Mouse (Mus musculus) gastrocnemius, adult 2 months (tissue): ENCODE results near the gene Gm49395. TPM values are rescaled to one million over a fixed set of nuclear protein-coding genes. Genes with fewer than 3 reads are reported as not detected.

Source experiments
- DNase-seq: peaks from one replicate; pipeline ENCODE4 v3.0.0; 2022
- H3K27ac ChIP-seq: fragments of 200-600 bp; 2 replicates; pipeline ENCODE4 v1.8.1; 2022; ENCODE audit warnings: mild to moderate bottlenecking
- H3K4me3 ChIP-seq: fragments of 200-600 bp; 2 replicates; pipeline ENCODE4 v1.8.1; 2022; ENCODE audit warnings: mild to moderate bottlenecking, moderate library complexity
- CTCF ChIP-seq: fragments of 200-600 bp; IDR thresholded peaks from 2 replicates; pipeline ENCODE4 v1.8.1; 2022; ENCODE audit warnings: antibody characterized with exemption, mild to moderate bottlenecking, moderate library complexity
- intact Hi-C: fragments of 180-260 bp; cut with DNase I; formaldehyde crosslinking; loops from one replicate; pipeline ENCODE4 v1.15.1; 2025
- total RNA-seq, 2 experiments: library from RNA; stranded (reverse); gene quantifications; 2 replicates each; pipeline ENCODE4 v1.2.3; 2021

Gene Gm49395
- total RNA-seq, 2 experiments from 2014 or later, result 2.6 to 3.3 TPM

DNA sequence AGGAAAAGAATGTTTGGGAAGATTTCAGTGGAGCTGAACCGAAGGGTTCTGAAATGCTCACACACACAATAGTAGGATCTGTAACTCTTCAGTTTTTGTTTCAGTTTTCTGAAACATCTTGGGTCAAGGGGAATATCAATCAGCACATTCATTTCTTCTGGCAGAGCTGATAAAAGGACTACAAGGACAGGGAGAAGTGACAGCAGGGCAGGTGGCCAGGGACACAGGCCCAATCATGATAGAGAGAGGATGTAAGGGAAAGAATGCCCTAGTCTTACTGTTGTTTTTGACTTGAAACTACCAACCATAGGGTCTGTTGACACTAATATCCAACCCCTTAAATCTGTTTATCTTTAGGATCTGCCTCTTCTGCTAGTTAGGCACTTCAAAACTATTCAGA is 22.8 kb upstream of the Gm49395 start:
- H3K4me3 ChIP-seq, result no peak overlapping the region
- intact Hi-C loops, result no loop called here
- no peak for TF ChIP-seq CTCF
- DNase-seq, result no peak
- peak overlapping the region; percentile 59 for H3K27ac ChIP-seq

- H3K4me3 ChIP-seq, result no peak overlapping the region
- no peak for DNase-seq
- no peak for TF ChIP-seq CTCF
- intact Hi-C loops, result no loop called here
- peak overlapping the region; percentile 56 for H3K27ac ChIP-seq
Observed at GRCm38 (mm10) chr13:115118756-115119155, 17.0 kb upstream of the Gm49395 start.

DNA sequence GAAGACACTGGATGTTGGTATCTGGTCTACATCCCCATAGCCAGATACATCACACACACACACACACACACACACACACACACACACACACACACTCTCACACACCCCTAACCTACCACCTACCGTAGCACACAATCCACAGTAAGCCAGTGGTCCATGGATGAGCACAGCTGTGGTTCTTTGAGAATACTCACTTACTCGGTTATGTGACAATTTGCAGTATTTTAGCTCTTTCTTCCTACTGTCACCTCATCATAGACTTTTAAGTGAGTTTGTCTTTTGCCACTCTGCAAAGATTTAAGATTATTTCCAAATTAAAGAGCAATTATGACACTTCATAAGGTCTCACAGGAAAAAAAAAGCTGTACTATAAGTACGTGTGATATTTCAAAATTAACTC is 16.5 kb upstream of the Gm49395 start:
- intact Hi-C loops, result no loop called here
- TF ChIP-seq CTCF, result no peak
- no peak for DNase-seq
- Histone ChIP-seq H3K4me3 (no peak overlapping the region), H3K27ac (peak overlapping the region; percentile 56)

- no peak for TF ChIP-seq CTCF
- H3K4me3 ChIP-seq, result no peak overlapping the region
- no peak overlapping the region for H3K27ac ChIP-seq
- intact Hi-C loops, result no loop called here
- no peak for DNase-seq
Observed at GRCm38 (mm10) chr13:115116930-115117621, 15.4 kb upstream of the Gm49395 start.

DNA sequence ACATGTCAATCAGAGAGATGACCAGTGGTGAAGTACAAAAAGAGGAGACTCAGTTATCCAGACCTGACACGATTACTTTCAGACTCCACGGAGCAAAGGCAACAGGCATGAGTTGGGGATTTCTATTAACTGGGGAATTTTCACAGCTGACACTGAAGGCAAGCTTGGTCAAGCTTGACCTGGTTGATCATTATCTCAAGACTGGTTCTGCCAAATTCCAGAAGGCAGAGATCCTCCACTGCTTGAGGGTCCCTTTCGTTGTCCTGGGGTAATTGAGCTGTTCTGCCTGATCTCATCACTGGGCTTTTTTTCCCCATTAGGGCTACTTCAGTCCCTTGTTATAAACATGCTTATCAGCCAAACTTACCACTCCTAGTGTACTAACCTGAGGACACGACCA is 7.9 kb upstream of the Gm49395 start:
- Histone ChIP-seq H3K27ac (no peak overlapping the region), H3K4me3 (no peak overlapping the region)
- intact Hi-C loops, result no loop called here
- DNase-seq, result no peak
- TF ChIP-seq CTCF, result no peak

DNA sequence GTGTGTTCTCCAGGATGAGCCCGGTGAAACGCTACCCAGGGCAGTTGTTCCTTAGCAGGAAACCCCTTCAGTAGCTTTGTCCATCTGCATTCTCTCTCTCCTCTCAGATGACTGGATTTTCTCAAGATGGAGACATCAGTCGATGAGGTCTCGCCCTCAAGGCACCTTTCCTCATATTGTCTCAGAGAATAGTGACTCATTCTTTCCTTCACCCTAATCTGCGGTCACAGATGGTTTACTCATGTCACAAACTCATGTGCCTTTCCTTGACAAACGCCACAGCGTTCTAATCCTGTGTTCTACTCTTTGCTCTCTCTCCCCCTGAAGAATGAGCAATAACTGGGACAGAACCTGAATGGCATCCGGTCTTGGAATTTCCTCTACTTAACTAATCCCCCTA is 5.7 kb upstream of the Gm49395 start:
- no peak for TF ChIP-seq CTCF
- peak overlapping the region; percentile 73 for H3K27ac ChIP-seq
- intact Hi-C loops, result no loop called here
- no peak for DNase-seq
- H3K4me3 ChIP-seq, result no peak overlapping the region

DNA sequence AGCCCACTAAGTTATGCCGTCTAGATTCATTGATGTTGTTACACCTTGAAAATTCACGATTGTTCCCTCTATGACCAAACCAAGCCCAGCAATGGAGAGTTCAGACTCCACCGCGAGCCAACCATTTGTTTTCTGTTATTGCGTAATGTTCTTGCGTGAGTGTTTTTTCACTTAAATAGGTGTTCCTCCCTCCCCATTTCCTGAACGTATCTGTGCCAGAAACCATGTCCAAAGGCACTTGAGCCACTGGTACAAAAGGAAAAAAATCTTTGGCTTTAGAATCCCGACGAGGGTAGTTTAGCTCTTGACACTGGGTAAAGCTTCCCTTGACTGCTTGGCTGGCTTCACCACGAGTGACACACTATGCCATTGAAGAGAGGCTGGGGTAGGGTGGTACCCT is 4.5 kb upstream of the Gm49395 start:
- peak; percentile 43 for DNase-seq
- Histone ChIP-seq H3K27ac (peak overlapping the region; percentile 73), H3K4me3 (no peak overlapping the region)
- intact Hi-C loops, result no loop called here
- no peak for TF ChIP-seq CTCF

DNA sequence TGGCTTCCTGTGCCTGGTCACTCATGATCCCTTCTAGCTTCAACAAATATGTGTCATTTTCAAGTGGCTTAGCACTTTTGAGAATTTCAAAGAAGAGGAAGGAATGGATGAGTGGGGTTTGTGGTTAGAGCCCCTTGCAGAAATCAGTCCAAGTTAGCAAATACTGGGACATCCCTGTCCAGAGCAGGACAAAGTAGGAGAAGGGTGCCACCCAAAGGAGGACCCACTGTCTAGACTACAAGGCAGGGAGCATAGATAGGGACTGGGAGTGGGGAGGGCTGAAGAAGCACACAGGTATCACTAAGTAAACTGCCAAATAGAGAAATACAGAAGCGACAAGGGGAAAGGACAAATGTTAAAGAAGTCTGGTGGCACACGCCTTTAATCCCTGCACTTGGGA is 1.0 kb upstream of the Gm49395 start:
- TF ChIP-seq CTCF, result 0 out of 2 replicates have a peak, but pooled peaks have one; percentile 1
- intact Hi-C loops, result no loop called here
- Histone ChIP-seq H3K27ac (peak overlapping the region; percentile 58), H3K4me3 (no peak overlapping the region)
- DNase-seq, result no peak

- TF ChIP-seq CTCF, result no peak
- intact Hi-C loops, result no loop called here
Observed at GRCm38 (mm10) chr13:115100381-115101177, 1.1 kb downstream of the Gm49395 start.

GRCm38 (mm10) chr13:115099381-115099780 is 2.3 kb downstream of the Gm49395 start:
- intact Hi-C loops, result no loop called here
- Histone ChIP-seq H3K27ac (peak overlapping the region; percentile 89), H3K4me3 (peak overlapping the region; percentile 82)
- no peak for DNase-seq
- TF ChIP-seq CTCF, result no peak

More at GRCm38 (mm10) chr13:115100381-115101177, 1.1 kb downstream of the Gm49395 start:
- H3K27ac ChIP-seq, result peak overlapping the region; percentile 89
- DNase-seq, result no peak
- H3K4me3 ChIP-seq, result peak overlapping the region; percentile 82

- DNase-seq, result no peak
- peak overlapping the region; percentile 82 for H3K4me3 ChIP-seq
- H3K27ac ChIP-seq, result peak overlapping the region; percentile 89
- TF ChIP-seq CTCF, result no peak
- intact Hi-C loops, result no loop called here
Observed at GRCm38 (mm10) chr13:115098227-115098626, 3.5 kb downstream of the Gm49395 start.

- TF ChIP-seq CTCF, result no peak
- intact Hi-C loops, result no loop called here
Observed at GRCm38 (mm10) chr13:115096965-115097364, 4.8 kb downstream of the Gm49395 start.

DNA sequence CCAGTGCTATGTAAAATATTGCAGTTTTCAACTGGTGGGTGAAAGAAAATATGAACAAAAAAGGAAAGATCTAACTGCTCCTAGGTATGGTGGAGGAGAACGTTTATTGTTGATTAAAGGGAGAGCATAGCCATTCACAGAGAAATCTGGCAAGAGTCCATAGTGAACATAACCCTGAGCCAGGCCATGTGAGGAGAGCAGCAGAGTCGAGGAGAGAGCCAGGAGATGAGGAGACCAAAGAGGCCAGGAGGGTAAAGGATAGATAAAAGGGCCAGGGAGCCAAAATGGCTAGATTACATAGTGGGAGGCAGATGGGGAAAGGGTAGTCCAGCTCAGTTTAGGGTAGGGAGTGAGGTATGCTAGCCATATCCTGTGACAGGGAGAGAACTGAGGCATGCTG is 5.5 kb downstream of the Gm49395 start:
- Histone ChIP-seq H3K4me3 (peak overlapping the region; percentile 46), H3K27ac (peak overlapping the region; percentile 57; the same call in 1 of the 2 replicates)
- intact Hi-C loops, result no loop called here
- no peak for TF ChIP-seq CTCF
- DNase-seq, result no peak

More at GRCm38 (mm10) chr13:115096965-115097364, 4.8 kb downstream of the Gm49395 start:
- Histone ChIP-seq H3K4me3 (peak overlapping the region; percentile 46), H3K27ac (peak overlapping the region; percentile 57)
- DNase-seq, result no peak
